Mouse (Mus musculus): ENCODE measurements around the gene Hdhd3.
A peak's percentile ranks its signal among the peaks of the same experiment; 100 is the strongest.

DNA sequence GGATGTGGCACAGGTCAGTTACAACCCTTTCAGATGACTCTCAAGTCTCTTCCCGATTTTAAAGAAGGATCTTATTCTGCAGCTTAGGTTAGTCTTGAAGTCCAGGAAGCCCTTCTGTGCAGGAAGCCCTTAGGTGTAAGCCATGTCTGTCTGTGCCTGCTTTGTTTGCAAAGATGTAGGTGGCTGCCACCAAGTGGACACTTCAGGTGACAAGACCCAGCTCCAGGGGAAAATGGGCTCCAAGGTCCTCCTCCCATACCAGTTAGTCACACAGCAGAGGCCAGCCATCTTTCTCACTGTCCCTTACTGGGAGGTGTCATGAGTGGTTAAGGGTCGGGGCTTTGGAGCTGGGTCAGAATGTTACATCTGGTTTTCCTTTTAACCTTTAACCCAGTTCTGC lies 3.5 kb upstream of the Hdhd3 start:
- TF ChIP-seq CTCF (IDR thresholded peaks at IDR 0.05; ENCODE audit: low read depth), result peak; percentile 68
- no peak for TF ChIP-seq EP300 (optimal IDR thresholded peaks at IDR 0.05)
